Mouse (Mus musculus) ES-E14 (cell line): Measurements from ENCODE around the gene Gm26897. TPM values are rescaled to one million over a fixed set of nuclear protein-coding genes. Genes with fewer than 3 reads are reported as not detected.

ENCODE experiments used
- DNase-seq: peaks from one replicate; pipeline ENCODE4 v3.0.0-alpha.2; 2013; ENCODE audit warnings: low read depth, low spot score
- H3K27ac ChIP-seq: 2 replicates; pipeline ENCODE4 v1.5.1; 2012; ENCODE audit warnings: low read depth, mild to moderate bottlenecking, low read length, moderate library complexity, mixed read lengths; ENCODE audit not compliant: poor library complexity, insufficient read depth, severe bottlenecking
- H3K36me3 ChIP-seq: 2 replicates; pipeline ENCODE4 v1.6.1; 2012; ENCODE audit warnings: mild to moderate bottlenecking, low read length, moderate library complexity, mixed read lengths; ENCODE audit not compliant: control insufficient read depth, poor library complexity, insufficient read depth, severe bottlenecking
- H3K4me1 ChIP-seq, 2 experiments: fragments of 150-350 bp in 1 of 2; sonication (generic) in 1 of 2; 2 replicates each; pipeline ENCODE4 v1.6.1; 2012; ENCODE audit warnings: low read length in 2 of 2, mild to moderate bottlenecking in 1 of 2, mixed read lengths in 1 of 2; ENCODE audit not compliant: control insufficient read depth in 2 of 2, insufficient read depth in 2 of 2, poor library complexity in 1 of 2
- H3K4me3 ChIP-seq, 2 experiments: fragments of 150-350 bp in 1 of 2; sonication (generic) in 1 of 2; 2 replicates each; pipeline ENCODE4 v1.5.1; 2012; ENCODE audit warnings: low read length in 2 of 2, low read depth in 1 of 2, mild to moderate bottlenecking in 1 of 2, mixed read lengths in 1 of 2; ENCODE audit not compliant: insufficient read depth in 1 of 2, poor library complexity in 1 of 2, severe bottlenecking in 1 of 2
- H3K9ac ChIP-seq: 2 replicates; pipeline ENCODE4 v1.6.1; 2012; ENCODE audit warnings: low read depth, mild to moderate bottlenecking, low read length, mixed read lengths; ENCODE audit not compliant: poor library complexity, insufficient read depth, severe bottlenecking
- H3K9me3 ChIP-seq: fragments of 150-350 bp; sonication (generic); 2 replicates; pipeline ENCODE4 v1.6.1; 2012; ENCODE audit warnings: low read depth, mild to moderate bottlenecking, low read length; ENCODE audit not compliant: control insufficient read depth, insufficient read depth
- CHD2 ChIP-seq: IDR thresholded peaks from 2 replicates; pipeline ENCODE4 v1.6.1; 2014; ENCODE audit warnings: mild to moderate bottlenecking, low read depth, low read length, inconsistent platforms
- HCFC1 ChIP-seq: IDR thresholded peaks from 2 replicates; pipeline ENCODE4 v1.6.1; 2012; ENCODE audit warnings: low read length, inconsistent platforms, borderline replicate concordance; ENCODE audit not compliant: insufficient read depth
- MAFK ChIP-seq: IDR thresholded peaks from 2 replicates; pipeline ENCODE4 v1.6.1; 2014; ENCODE audit warnings: mild to moderate bottlenecking, low read depth, low read length, inconsistent platforms; ENCODE audit not compliant: insufficient read depth
- ZC3H11A ChIP-seq: IDR thresholded peaks from 2 replicates; pipeline ENCODE4 v1.6.1; 2012; ENCODE audit warnings: low read depth, mild to moderate bottlenecking, inconsistent platforms, low read length, borderline replicate concordance
- ZNF384 ChIP-seq: IDR thresholded peaks from 2 replicates; pipeline ENCODE4 v1.6.1; 2012; ENCODE audit warnings: low read depth, low read length, inconsistent platforms
- in situ Hi-C, 2 experiments: fragments of 600-800 bp; cut with MboI; formaldehyde crosslinking; loops; one replicate each; pipeline ENCODE4 v1.15.1; 2025; ENCODE audit warnings: low sequenced_read_pairs in 2 of 2, inconsistent platforms in 1 of 2; ENCODE audit not compliant: unreplicated experiment in 2 of 2
- total RNA-seq: library from RNA; depleted of rRNA; stranded (reverse); fragments of 300-350 nt; gene quantifications from 2 replicates; pipeline ENCODE4 v1.2.3, GENCODE M21; 2012

The Gm26897 gene
- total RNA-seq, 1 experiment: not detected

- H3K36me3 ChIP-seq: no peaks in the 10 kb centered on the region
- TF ChIP-seq ZC3H11A (no peak), MAFK (no peak), ZNF384 (no peak), CHD2 (no peak)
- H3K4me3 ChIP-seq: no peak overlapping the region
- no peaks in the 10 kb centered on the region for H3K9me3 ChIP-seq
- no peaks in the 10 kb centered on the region; a peak in 1 of 4 replicates for H3K4me1 ChIP-seq
- in situ Hi-C loops: no loop called here
- no peak overlapping the region for H3K27ac ChIP-seq
- DNase-seq: no peak
- no peak overlapping the region for H3K9ac ChIP-seq
These were observed 1.5 kb upstream of the Gm26897 start for GRCm38 (mm10) chr5:111732194-111732593.

- no peak for DNase-seq
- Histone ChIP-seq H3K9ac (no peak overlapping the region), H3K36me3 (no peaks in the 10 kb centered on the region), H3K9me3 (no peaks in the 10 kb centered on the region), H3K4me3 (no peak overlapping the region), H3K4me1 (peaks cover 2 to 13% of the 10 kb centered on the region in 2 experiments; a peak in 2 of 4 replicates), H3K27ac (no peak overlapping the region)
- in situ Hi-C loops: no loop called here
- TF ChIP-seq ZNF384 (no peak), CHD2 (no peak), MAFK (no peak), ZC3H11A (no peak), HCFC1 (no peak)
These were observed 5.8 kb downstream of the Gm26897 start for GRCm38 (mm10) chr5:111739480-111739879.

- Histone ChIP-seq H3K9ac (no peak overlapping the region), H3K9me3 (no peaks in the 10 kb centered on the region), H3K4me3 (no peak overlapping the region), H3K4me1 (peaks cover 2 to 13% of the 10 kb centered on the region in 2 experiments; a peak in 2 of 4 replicates), H3K36me3 (no peaks in the 10 kb centered on the region), H3K27ac (no peak overlapping the region)
- TF ChIP-seq ZC3H11A (no peak), HCFC1 (no peak), ZNF384 (no peak), MAFK (no peak), CHD2 (no peak)
- no peak for DNase-seq
- in situ Hi-C loops: no loop called here
These were observed 6.9 kb downstream of the Gm26897 start for GRCm38 (mm10) chr5:111740384-111741275.

- in situ Hi-C loops: no loop called here
- TF ChIP-seq MAFK: no peak
- TF ChIP-seq CHD2: no peak
- no peak for TF ChIP-seq ZNF384
- no peak for TF ChIP-seq ZC3H11A
- no peak for TF ChIP-seq HCFC1
- no peak for DNase-seq
- peaks cover 2 to 13% of the 10 kb centered on the region in 2 experiments; a peak in 2 of 4 replicates for H3K4me1 ChIP-seq
- no peak overlapping the region for H3K9ac ChIP-seq
- H3K4me3 ChIP-seq: no peak overlapping the region
- no peaks in the 10 kb centered on the region for H3K9me3 ChIP-seq
- H3K27ac ChIP-seq: no peak overlapping the region
- no peaks in the 10 kb centered on the region for H3K36me3 ChIP-seq
These were observed 7.6 kb downstream of the Gm26897 start for GRCm38 (mm10) chr5:111741352-111741751.
